Mouse (Mus musculus): ENCODE results near the gene Hcfc2. TPM values are rescaled to one million over a fixed set of nuclear protein-coding genes. Genes with fewer than 3 reads are reported as not detected.
A peak's percentile ranks its signal among the peaks of the same experiment; 100 is the strongest.

Gene Hcfc2
- 32.1 and 37.3 TPM in 2 replicates for polyA plus RNA-seq (2015; fragmentation: Nextera tagmentation; extraction: Ambion mirVana)

- Histone ChIP-seq H3K4me2 (no peak within 1 kb of the TSS), H3K27ac (peak within 1 kb of the TSS; percentile 47), H3K4me3 (no peak within 1 kb of the TSS), H3K36me3 (no peaks in the 10 kb centered on the region), H3K4me1 (peaks cover 28% of the 10 kb centered on the region), H3K9me3 (no peaks in the 10 kb centered on the region), H3K9ac (no peak within 1 kb of the TSS), H3K27me3 (no peaks in the 10 kb centered on the region)
- 54% methylated on average over 5 of the region's 5 CpGs for WGBS
- no peak for ATAC-seq (ENCODE audit: borderline replicate concordance, extremely low read depth, low FRiP score, low TSS enrichment)
Observed at GRCm38 (mm10) chr10:82695956-82696355, at the start of gene Hcfc2. Gene Hcfc2, plus strand, starts transcription at chr10:82696160.

DNA sequence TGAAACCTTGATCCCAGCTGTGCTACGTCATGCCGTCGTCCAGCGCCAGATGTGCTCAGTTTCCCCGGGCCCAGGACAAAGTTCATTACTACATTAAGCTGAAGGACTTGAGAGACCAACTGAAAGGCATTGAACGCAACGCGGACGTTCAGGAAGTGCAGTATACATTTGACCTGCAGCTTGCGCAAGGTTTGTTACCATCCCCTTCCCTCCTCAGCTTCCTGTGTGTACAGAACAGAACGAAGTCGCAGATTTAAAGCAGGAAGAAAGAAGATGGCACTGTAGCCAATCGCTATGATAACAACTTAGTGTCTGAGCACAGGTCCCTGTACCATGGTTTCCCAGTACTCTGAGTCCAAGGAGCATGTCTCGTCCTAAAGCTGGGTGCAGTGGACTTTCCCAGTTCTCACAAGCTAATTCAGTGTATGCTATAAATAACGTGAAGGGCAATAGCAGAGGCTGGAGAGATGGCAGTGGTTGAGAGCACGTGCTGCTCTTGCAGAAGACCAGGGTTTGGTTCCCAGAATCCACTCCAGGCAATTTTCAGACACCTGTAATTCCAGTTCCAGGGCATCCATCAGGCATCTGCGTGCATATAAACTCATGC, 48.7 kb upstream of the Hcfc2 start:
- peaks cover 66% of the 10 kb centered on the region for H3K36me3 ChIP-seq

GRCm38 (mm10) chr10:82651221-82651620, 44.7 kb upstream of the Hcfc2 start:
- no peak for ATAC-seq (ENCODE audit: borderline replicate concordance, extremely low read depth, low FRiP score, low TSS enrichment)
- H3K27me3 ChIP-seq, result no peaks in the 10 kb centered on the region
- H3K4me2 ChIP-seq, result no peak overlapping the region
- no peaks in the 10 kb centered on the region for H3K9me3 ChIP-seq
- no peak overlapping the region for H3K4me3 ChIP-seq
- H3K4me1 ChIP-seq, result no peaks in the 10 kb centered on the region
- WGBS, result 81% methylated on average over 5 of the region's 5 CpGs
- no peak overlapping the region for H3K27ac ChIP-seq
- H3K36me3 ChIP-seq, result peaks cover 35% of the 10 kb centered on the region
- H3K9ac ChIP-seq, result no peak overlapping the region

More for the DNA sequence above, 48.7 kb upstream of the Hcfc2 start:
- 71% methylated on average over 17 of the region's 17 CpGs for WGBS
- no peaks in the 10 kb centered on the region for H3K9me3 ChIP-seq
- no peaks in the 10 kb centered on the region for H3K4me1 ChIP-seq
- no peak overlapping the region for H3K4me2 ChIP-seq
- H3K27ac ChIP-seq, result no peak overlapping the region
- H3K27me3 ChIP-seq, result no peaks in the 10 kb centered on the region
- ATAC-seq (ENCODE audit: borderline replicate concordance, extremely low read depth, low FRiP score, low TSS enrichment), result no peak
- no peak overlapping the region for H3K4me3 ChIP-seq
- no peak overlapping the region for H3K9ac ChIP-seq

GRCm38 (mm10) chr10:82652625-82653024, 43.3 kb upstream of the Hcfc2 start:
- H3K4me2 ChIP-seq, result no peak overlapping the region
- ATAC-seq (ENCODE audit: borderline replicate concordance, extremely low read depth, low FRiP score, low TSS enrichment), result no peak
- H3K36me3 ChIP-seq, result peaks cover 22% of the 10 kb centered on the region
- H3K27ac ChIP-seq, result no peak overlapping the region
- H3K9ac ChIP-seq, result no peak overlapping the region
- H3K9me3 ChIP-seq, result no peaks in the 10 kb centered on the region
- WGBS, result 62% methylated on average over 5 of the region's 5 CpGs
- no peaks in the 10 kb centered on the region for H3K27me3 ChIP-seq
- no peak overlapping the region for H3K4me3 ChIP-seq
- no peaks in the 10 kb centered on the region for H3K4me1 ChIP-seq

DNA sequence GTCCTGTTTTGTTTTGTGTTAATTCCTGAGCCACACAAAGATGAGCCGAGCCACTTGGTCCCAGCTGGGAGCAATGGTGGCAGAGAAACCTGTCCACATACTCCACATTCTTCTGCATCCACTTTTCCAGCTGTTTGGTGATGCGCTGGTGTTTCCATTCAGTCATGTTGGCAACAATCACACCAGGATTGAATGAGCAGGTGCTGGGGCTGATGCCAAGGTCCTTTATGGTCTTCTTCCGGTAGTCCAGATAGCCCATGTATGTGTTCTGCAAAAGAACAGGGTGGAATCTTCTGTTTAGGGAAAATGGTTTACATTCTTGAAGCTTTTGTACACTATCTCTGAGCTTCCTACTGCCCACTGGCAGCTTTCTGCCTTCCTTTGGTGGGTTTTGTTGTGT, 41.4 kb upstream of the Hcfc2 start:
- 70% methylated on average over 3 of the region's 3 CpGs for WGBS
- Histone ChIP-seq H3K9me3 (no peaks in the 10 kb centered on the region), H3K27ac (no peak overlapping the region), H3K9ac (no peak overlapping the region), H3K4me3 (no peak overlapping the region), H3K36me3 (peaks cover 17% of the 10 kb centered on the region), H3K4me1 (no peaks in the 10 kb centered on the region), H3K27me3 (no peaks in the 10 kb centered on the region), H3K4me2 (no peak overlapping the region)
- ATAC-seq (ENCODE audit: borderline replicate concordance, extremely low read depth, low FRiP score, low TSS enrichment), result no peak

GRCm38 (mm10) chr10:82661820-82662219, 34.1 kb upstream of the Hcfc2 start:
- no peak for ATAC-seq (ENCODE audit: borderline replicate concordance, extremely low read depth, low FRiP score, low TSS enrichment)
- Histone ChIP-seq H3K9ac (no peak overlapping the region), H3K4me3 (no peak overlapping the region), H3K27me3 (no peaks in the 10 kb centered on the region), H3K36me3 (no peaks in the 10 kb centered on the region), H3K4me1 (no peaks in the 10 kb centered on the region; the same call in 1 of the 2 replicates), H3K9me3 (no peaks in the 10 kb centered on the region), H3K4me2 (no peak overlapping the region), H3K27ac (no peak overlapping the region)
- 81% methylated on average over 8 of the region's 8 CpGs for WGBS

DNA sequence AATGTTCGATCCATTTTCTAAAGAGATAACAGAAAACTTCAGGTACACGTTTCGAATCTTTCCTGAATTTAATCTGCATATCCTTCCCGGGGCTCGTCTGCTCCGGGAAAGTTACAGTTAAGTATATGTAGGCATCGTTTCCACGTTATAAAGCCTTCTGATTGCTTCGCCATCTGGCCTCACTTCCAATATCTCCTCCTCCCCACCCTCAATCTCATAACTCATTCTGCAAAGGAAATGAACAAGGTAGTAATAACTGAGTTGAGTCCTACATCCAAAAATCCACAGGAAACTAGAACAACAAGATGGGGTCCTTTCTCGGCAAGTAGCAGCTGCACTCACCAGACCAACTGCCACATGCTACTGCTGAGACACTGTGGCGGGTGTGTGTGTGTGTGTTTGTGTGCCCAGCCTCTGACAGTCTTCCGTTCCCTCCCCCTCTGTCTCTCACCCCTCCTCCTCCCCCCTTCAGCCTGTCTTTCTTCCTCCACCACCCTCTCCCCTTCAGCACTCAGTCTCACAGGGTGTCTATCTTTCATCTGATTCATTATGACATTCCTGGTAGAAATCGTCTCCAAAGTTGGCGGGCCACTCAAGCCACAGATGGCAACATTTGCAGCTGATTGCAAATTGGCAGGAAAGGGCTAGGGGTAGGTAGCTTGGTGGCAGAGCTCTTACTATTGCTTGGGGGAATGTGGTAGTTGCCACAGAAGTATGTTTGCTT, 33.5 kb upstream of the Hcfc2 start:
- Histone ChIP-seq H3K27me3 (no peaks in the 10 kb centered on the region), H3K27ac (no peak overlapping the region), H3K4me3 (no peak overlapping the region), H3K4me1 (no peaks in the 10 kb centered on the region; the same call in 1 of the 2 replicates), H3K36me3 (no peaks in the 10 kb centered on the region), H3K9me3 (no peaks in the 10 kb centered on the region), H3K4me2 (no peak overlapping the region), H3K9ac (no peak overlapping the region)
- 60% methylated on average over 14 of the region's 14 CpGs for WGBS
- no peak for ATAC-seq (ENCODE audit: borderline replicate concordance, extremely low read depth, low FRiP score, low TSS enrichment)

- H3K4me2 ChIP-seq, result no peak overlapping the region
- WGBS, result 66% methylated on average over 2 of the region's 2 CpGs
- no peak overlapping the region for H3K9ac ChIP-seq
- no peaks in the 10 kb centered on the region for H3K9me3 ChIP-seq
- no peak overlapping the region for H3K4me3 ChIP-seq
- H3K4me1 ChIP-seq, result no peaks in the 10 kb centered on the region; the same call in 1 of the 2 replicates
- no peaks in the 10 kb centered on the region for H3K36me3 ChIP-seq
- no peak for ATAC-seq (ENCODE audit: borderline replicate concordance, extremely low read depth, low FRiP score, low TSS enrichment)
- no peaks in the 10 kb centered on the region for H3K27me3 ChIP-seq
- no peak overlapping the region for H3K27ac ChIP-seq
Observed at GRCm38 (mm10) chr10:82663289-82663688, 32.7 kb upstream of the Hcfc2 start.

GRCm38 (mm10) chr10:82665951-82666350, 30.0 kb upstream of the Hcfc2 start:
- 46% methylated on average over 3 of the region's 3 CpGs for WGBS
- H3K4me1 ChIP-seq, result no peaks in the 10 kb centered on the region; the same call in 1 of the 2 replicates
- no peak for ATAC-seq (ENCODE audit: borderline replicate concordance, extremely low read depth, low FRiP score, low TSS enrichment)
- H3K27me3 ChIP-seq, result no peaks in the 10 kb centered on the region
- no peaks in the 10 kb centered on the region for H3K36me3 ChIP-seq
- H3K9me3 ChIP-seq, result no peaks in the 10 kb centered on the region
- no peak overlapping the region for H3K4me2 ChIP-seq
- no peak overlapping the region for H3K9ac ChIP-seq
- H3K4me3 ChIP-seq, result no peak overlapping the region
- no peak overlapping the region for H3K27ac ChIP-seq

GRCm38 (mm10) chr10:82666436-82667234, 29.3 kb upstream of the Hcfc2 start:
- no peak overlapping the region for H3K27ac ChIP-seq

DNA sequence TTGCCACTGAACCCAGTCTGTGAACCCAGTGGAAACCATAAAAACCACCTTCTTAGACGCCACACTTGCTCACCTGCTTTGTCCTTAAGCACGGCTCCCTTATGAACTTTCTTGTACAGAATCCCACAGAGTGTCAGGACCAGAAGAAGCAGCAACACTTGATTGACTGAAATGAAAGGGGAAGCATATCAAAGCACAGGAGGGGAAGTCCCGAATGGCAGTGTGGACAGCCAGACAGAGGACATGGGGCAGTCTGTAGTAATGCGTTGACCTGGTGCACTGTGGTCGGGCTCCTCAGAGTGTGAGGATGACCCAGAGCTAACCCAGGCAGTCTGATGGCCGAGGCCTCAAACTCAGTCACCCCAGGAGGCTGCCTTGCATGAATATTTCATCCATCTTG, 25.8 kb upstream of the Hcfc2 start:
- Histone ChIP-seq H3K27ac (no peak overlapping the region), H3K9ac (no peak overlapping the region), H3K27me3 (no peaks in the 10 kb centered on the region), H3K4me3 (no peak overlapping the region), H3K4me2 (no peak overlapping the region), H3K4me1 (no peaks in the 10 kb centered on the region; the same call in 1 of the 2 replicates), H3K36me3 (no peaks in the 10 kb centered on the region), H3K9me3 (no peaks in the 10 kb centered on the region)
- 70% methylated on average over 6 of the region's 6 CpGs for WGBS
- no peak for ATAC-seq (ENCODE audit: borderline replicate concordance, extremely low read depth, low FRiP score, low TSS enrichment)

More at GRCm38 (mm10) chr10:82666436-82667234, 29.3 kb upstream of the Hcfc2 start:
- H3K4me1 ChIP-seq, result no peaks in the 10 kb centered on the region; the same call in 1 of the 2 replicates
- 11% methylated on average over 22 of the region's 22 CpGs for WGBS
- H3K27me3 ChIP-seq, result no peaks in the 10 kb centered on the region
- H3K9me3 ChIP-seq, result no peaks in the 10 kb centered on the region
- peak overlapping the region; percentile 55 for H3K4me2 ChIP-seq
- no peak overlapping the region for H3K9ac ChIP-seq
- peak overlapping the region; percentile 16; the same call in 1 of the 2 replicates for H3K4me3 ChIP-seq
- ATAC-seq (ENCODE audit: borderline replicate concordance, extremely low read depth, low FRiP score, low TSS enrichment), result peak; percentile 89
- H3K36me3 ChIP-seq, result no peaks in the 10 kb centered on the region

GRCm38 (mm10) chr10:82676949-82677348, 19.0 kb upstream of the Hcfc2 start:
- H3K4me2 ChIP-seq, result no peak overlapping the region
- H3K27ac ChIP-seq, result no peak overlapping the region
- 85% methylated on average over 6 of the region's 6 CpGs for WGBS
- no peaks in the 10 kb centered on the region for H3K36me3 ChIP-seq
- no peaks in the 10 kb centered on the region for H3K4me1 ChIP-seq
- no peaks in the 10 kb centered on the region for H3K27me3 ChIP-seq
- H3K4me3 ChIP-seq, result no peak overlapping the region
- H3K9me3 ChIP-seq, result no peaks in the 10 kb centered on the region
- no peak for ATAC-seq (ENCODE audit: borderline replicate concordance, extremely low read depth, low FRiP score, low TSS enrichment)
- no peak overlapping the region for H3K9ac ChIP-seq
